Mouse (Mus musculus) R1 (cell line): ENCODE results near the gene Prc1.
A peak's percentile ranks its signal among the peaks of the same experiment; 100 is the strongest.

Experiments
- DNase-seq: peaks from one replicate; pipeline ENCODE4 v3.0.0-alpha.2; 2018; ENCODE audit warnings: low read depth, low spot score

The Prc1 gene

GRCm38 (mm10) chr7:80294062-80294763 is at the start of gene Prc1:
Gene Prc1, plus strand, starts transcription at chr7:80294450.
- peak; percentile 97 for DNase-seq

GRCm38 (mm10) chr7:80244851-80245250 is 49.4 kb upstream of the Prc1 start:
- DNase-seq = no peak

DNA sequence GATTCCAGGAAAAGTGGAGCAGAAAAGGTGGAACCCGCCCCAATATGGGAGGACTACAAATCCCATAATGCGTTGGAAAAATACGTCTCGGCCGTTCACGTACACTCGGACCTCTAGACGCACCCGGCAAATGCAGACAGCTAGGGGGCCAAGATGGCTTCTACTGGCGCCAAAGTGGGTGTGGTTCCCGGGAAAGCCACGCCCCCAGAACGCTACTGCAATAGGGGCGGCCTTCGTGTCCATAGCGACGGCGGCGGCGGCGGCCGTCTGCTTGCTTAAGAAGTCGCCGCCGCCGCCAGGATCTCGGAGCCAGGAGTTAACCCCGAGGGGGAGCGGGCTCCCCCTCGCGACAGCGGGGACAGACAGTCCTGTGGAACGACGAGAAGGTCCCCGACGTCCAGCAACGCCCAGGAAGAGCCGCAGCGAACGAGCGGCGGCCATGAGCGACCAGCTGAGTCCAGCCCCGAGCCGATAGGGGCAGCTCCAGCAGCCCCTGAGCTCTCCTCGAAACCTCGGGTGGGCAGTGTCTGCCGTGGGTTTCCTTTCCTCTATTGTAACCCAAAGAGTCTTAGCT is 48.0 kb upstream of the Prc1 start, which contains the start of gene Ttll13:
Ttll13 (plus strand) TSS at position 229 of the 574 bp plus-strand sequence.
- peak; percentile 99 for DNase-seq

GRCm38 (mm10) chr7:80246859-80247258 is 47.4 kb upstream of the Prc1 start:
- no peak for DNase-seq

- DNase-seq = no peak
Measured at GRCm38 (mm10) chr7:80252437-80252836, 41.8 kb upstream of the Prc1 start.

GRCm38 (mm10) chr7:80252886-80253285 is 41.4 kb upstream of the Prc1 start:
- no peak for DNase-seq

- peak; percentile 54 for DNase-seq
Measured at GRCm38 (mm10) chr7:80255981-80256380, 38.3 kb upstream of the Prc1 start.

- DNase-seq = peak; percentile 16
Measured at GRCm38 (mm10) chr7:80257706-80258105, 36.5 kb upstream of the Prc1 start.

- peak; percentile 93 for DNase-seq
Measured at GRCm38 (mm10) chr7:80260625-80261371, 33.5 kb upstream of the Prc1 start, which contains the start of gene Ngrn. Gene Ngrn, plus strand, starts transcription at chr7:80261215.

DNA sequence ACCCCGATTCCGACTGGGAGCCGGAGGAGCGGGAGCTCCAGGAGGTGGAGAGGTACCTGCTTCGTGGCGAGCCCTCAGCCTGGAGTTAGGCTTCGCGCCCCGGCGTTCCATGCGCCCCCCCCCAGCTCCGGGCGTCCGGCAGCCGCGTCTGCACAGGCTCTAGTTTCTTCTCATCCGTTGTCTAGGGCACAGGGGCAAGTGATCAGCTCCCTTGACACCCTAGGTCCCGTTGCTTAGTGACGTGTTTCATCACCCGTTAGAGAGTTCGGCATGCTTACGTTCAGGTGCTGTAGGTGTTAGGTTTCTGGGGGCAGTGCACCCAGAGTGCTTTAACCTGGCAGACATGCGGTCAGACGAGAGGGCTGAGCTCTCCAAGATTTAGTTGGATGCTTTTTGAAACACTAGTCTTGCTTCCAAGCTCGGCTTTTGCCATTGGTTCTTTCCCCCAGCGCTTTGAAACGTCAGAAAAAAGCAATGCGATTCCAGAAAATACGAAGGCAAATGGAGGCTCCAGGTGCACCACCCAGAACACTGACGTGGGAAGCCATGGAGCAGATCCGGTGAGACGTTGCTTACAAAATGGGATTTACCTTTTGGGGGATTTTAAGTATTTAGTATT is 32.8 kb upstream of the Prc1 start:
- DNase-seq = peak; percentile 68

DNA sequence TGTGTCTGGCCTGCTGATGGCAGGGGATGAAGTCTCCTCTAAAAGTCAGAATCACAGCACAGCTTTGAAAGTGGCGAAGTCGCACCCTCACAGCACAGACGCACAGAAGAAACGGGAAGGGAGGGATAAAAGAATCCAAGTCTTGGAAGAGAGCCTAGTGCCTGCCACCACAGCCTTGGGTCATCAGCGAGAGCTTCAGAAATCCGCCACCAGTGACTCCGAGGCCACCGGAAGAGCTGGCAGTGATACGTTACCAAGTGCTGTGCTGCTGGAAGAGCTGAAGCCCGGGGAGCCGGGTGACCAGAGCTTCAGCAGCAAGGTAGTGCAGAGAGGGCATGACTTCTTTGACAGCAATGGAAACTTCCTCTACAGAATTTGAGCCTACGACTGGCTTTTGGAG is 29.6 kb upstream of the Prc1 start:
- DNase-seq = no peak

- no peak for DNase-seq
Measured at GRCm38 (mm10) chr7:80267764-80268163, 26.5 kb upstream of the Prc1 start.

GRCm38 (mm10) chr7:80268897-80269750 is 25.1 kb upstream of the Prc1 start, which contains the start of gene Vps33b:
Gene Vps33b, plus strand, starts transcription at chr7:80269649.
- peak; percentile 98 for DNase-seq

DNA sequence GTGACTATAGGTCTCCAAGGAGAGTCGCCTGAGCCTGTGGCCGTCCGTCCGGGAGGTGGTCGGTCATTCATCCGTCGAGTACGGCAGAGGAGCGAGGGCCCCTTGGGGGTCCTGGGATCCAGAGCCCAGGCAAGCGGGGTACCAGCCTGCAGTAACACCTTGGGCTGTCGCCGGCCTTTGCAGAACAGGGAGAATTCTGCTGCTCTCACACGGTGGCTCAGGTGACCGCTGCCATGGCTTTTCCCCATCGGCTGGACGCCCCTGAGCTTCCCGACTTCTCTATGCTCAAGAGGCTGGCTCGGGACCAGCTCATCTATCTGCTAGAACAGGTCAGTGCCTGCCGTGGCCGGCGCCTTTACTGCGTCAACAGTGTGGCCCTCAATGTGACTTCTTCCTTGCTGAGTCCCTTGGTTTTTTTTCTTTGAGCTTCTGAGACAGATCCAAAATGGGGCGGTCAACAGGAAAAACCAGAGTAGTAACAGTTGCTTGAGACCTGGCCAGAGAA is 24.4 kb upstream of the Prc1 start:
- DNase-seq = no peak

DNA sequence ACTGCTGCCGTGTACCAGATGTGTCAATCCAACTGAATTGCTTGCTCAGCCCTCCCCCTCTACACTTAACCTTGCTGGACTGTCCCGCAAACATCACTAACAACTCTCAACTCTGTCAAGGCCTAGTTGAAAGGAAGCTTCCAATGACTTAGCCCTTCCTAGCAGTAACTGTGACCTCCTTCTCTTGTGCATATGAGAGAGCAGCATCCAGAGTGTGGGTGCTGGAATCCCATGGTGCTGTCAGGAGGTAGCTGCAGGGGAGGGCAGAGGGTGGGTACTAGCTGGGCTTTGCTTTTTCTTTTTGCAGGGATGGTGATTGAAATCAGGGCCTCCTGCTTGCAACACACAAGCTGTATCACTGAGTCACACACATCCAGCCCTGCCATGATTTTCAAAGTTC is 20.8 kb upstream of the Prc1 start:
- no peak for DNase-seq

DNA sequence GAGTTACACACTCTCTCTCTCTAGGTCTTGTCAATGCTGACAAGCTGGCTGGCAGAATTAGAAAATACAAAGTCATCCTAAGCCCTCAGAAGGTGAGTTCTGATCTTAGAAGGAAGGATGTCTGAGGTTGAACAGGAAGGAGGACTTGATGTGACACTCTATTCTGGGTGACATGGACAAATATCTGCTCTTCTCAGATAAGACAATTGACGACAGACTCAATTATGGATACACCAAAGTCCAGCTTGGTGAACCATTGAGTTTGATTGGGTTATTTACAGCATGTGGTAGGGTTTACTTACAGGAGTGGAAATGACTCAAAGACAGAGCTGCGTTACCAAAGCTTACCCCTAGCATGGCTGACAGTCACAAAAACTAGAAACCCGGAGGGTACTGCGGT is 17.9 kb upstream of the Prc1 start:
- DNase-seq = no peak

- no peak for DNase-seq
Measured at GRCm38 (mm10) chr7:80280032-80280431, 14.2 kb upstream of the Prc1 start.

DNA sequence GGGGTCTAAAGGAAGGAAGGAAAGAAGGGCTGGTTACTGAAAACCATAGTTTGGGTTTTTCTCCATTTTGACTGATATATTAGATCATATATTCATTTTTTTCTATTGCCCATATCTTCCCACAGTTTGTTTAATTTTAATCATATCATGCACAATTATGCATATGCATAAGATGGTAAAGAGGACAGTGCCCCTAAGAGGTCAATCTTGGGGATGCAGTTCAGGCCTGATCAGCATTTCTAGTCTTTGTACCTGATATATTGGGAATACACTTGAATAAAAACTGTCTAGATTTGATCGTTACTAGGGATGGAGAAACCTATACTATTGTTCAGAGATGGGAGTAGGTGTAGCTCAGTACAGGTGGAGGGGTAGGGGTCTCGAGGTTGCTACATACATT is 13.3 kb upstream of the Prc1 start:
- no peak for DNase-seq

DNA sequence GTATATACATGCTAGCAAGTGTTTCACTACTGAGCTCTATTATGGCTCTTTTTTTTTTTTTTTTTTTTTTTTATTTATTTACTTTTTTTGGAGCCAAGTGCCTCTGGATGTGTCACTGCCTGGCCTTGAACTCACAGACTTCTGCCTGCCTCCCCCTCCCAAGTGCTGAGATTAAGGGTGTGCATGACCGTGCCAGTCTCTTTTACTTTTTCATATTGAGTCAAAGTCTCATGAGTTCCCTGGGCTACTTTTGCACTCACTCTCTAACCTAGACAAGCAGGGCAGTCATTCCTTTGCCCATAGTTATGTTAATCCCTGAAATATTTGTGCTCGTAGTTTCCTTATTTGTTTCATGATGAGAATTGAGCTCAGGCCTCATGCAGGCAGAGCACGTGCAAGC is 12.6 kb upstream of the Prc1 start:
- DNase-seq = no peak

DNA sequence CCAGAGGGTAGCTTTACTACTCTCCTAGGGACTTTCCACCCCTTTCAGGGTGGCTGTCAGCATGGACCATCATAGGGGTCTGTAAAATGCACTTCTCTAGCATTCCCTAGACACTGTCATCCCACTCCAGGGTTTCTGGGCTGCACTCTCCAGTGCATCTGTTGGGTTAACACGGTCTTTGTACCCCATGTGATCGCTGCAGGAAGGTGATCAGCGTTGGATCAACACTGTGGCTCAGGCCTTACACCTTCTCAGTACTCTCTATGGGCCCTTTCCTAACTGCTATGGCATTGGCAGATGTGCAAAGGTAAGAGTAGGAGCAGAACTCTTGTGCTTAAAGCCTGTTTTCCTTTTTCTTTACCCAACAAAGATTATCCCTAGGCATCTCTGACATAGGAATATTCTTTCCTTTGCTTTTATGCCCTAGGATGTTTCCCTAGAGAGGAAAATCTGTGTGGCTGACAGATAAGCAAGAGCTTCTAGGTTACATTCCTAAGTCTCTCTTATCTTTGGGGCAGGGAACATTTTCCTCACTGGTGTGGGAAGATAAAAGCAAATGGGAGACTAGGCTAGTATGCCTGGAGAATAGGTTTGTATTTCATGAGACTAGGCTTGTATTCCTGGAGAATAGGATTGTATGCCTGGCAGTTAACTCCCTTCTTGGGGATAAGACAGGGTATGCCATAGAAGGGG is 10.9 kb upstream of the Prc1 start:
- no peak for DNase-seq
